Mouse (Mus musculus) ES-E14 (cell line): ENCODE data around the gene 4930402H24Rik. TPM values are rescaled to one million over a fixed set of nuclear protein-coding genes. Genes with fewer than 3 reads are reported as not detected.

Experiments used
- DNase-seq: peaks from one replicate; pipeline ENCODE4 v3.0.0-alpha.2; 2013; ENCODE audit warnings: low read depth, low spot score
- H3K27ac ChIP-seq: 2 replicates; pipeline ENCODE4 v1.5.1; 2012; ENCODE audit warnings: low read depth, mild to moderate bottlenecking, low read length, moderate library complexity, mixed read lengths; ENCODE audit not compliant: poor library complexity, insufficient read depth, severe bottlenecking
- H3K36me3 ChIP-seq: 2 replicates; pipeline ENCODE4 v1.6.1; 2012; ENCODE audit warnings: mild to moderate bottlenecking, low read length, moderate library complexity, mixed read lengths; ENCODE audit not compliant: control insufficient read depth, poor library complexity, insufficient read depth, severe bottlenecking
- H3K4me1 ChIP-seq, 2 experiments: fragments of 150-350 bp in 1 of 2; sonication (generic) in 1 of 2; 2 replicates each; pipeline ENCODE4 v1.6.1; 2012; ENCODE audit warnings: low read length in 2 of 2, mild to moderate bottlenecking in 1 of 2, mixed read lengths in 1 of 2; ENCODE audit not compliant: control insufficient read depth in 2 of 2, insufficient read depth in 2 of 2, poor library complexity in 1 of 2
- H3K4me3 ChIP-seq, 2 experiments: fragments of 150-350 bp in 1 of 2; sonication (generic) in 1 of 2; 2 replicates each; pipeline ENCODE4 v1.5.1; 2012; ENCODE audit warnings: low read length in 2 of 2, low read depth in 1 of 2, mild to moderate bottlenecking in 1 of 2, mixed read lengths in 1 of 2; ENCODE audit not compliant: insufficient read depth in 1 of 2, poor library complexity in 1 of 2, severe bottlenecking in 1 of 2
- H3K9ac ChIP-seq: 2 replicates; pipeline ENCODE4 v1.6.1; 2012; ENCODE audit warnings: low read depth, mild to moderate bottlenecking, low read length, mixed read lengths; ENCODE audit not compliant: poor library complexity, insufficient read depth, severe bottlenecking
- H3K9me3 ChIP-seq: fragments of 150-350 bp; sonication (generic); 2 replicates; pipeline ENCODE4 v1.6.1; 2012; ENCODE audit warnings: low read depth, mild to moderate bottlenecking, low read length; ENCODE audit not compliant: control insufficient read depth, insufficient read depth
- CHD2 ChIP-seq: IDR thresholded peaks from 2 replicates; pipeline ENCODE4 v1.6.1; 2014; ENCODE audit warnings: mild to moderate bottlenecking, low read depth, low read length, inconsistent platforms
- HCFC1 ChIP-seq: IDR thresholded peaks from 2 replicates; pipeline ENCODE4 v1.6.1; 2012; ENCODE audit warnings: low read length, inconsistent platforms, borderline replicate concordance; ENCODE audit not compliant: insufficient read depth
- MAFK ChIP-seq: IDR thresholded peaks from 2 replicates; pipeline ENCODE4 v1.6.1; 2014; ENCODE audit warnings: mild to moderate bottlenecking, low read depth, low read length, inconsistent platforms; ENCODE audit not compliant: insufficient read depth
- ZC3H11A ChIP-seq: IDR thresholded peaks from 2 replicates; pipeline ENCODE4 v1.6.1; 2012; ENCODE audit warnings: low read depth, mild to moderate bottlenecking, inconsistent platforms, low read length, borderline replicate concordance
- ZNF384 ChIP-seq: IDR thresholded peaks from 2 replicates; pipeline ENCODE4 v1.6.1; 2012; ENCODE audit warnings: low read depth, low read length, inconsistent platforms
- in situ Hi-C, 2 experiments: fragments of 600-800 bp; cut with MboI; formaldehyde crosslinking; loops; one replicate each; pipeline ENCODE4 v1.15.1; 2025; ENCODE audit warnings: low sequenced_read_pairs in 2 of 2, inconsistent platforms in 1 of 2; ENCODE audit not compliant: unreplicated experiment in 2 of 2
- total RNA-seq: library from RNA; depleted of rRNA; stranded (reverse); fragments of 300-350 nt; gene quantifications from 2 replicates; pipeline ENCODE4 v1.2.3, GENCODE M21; 2012

The 4930402H24Rik gene
- total RNA-seq, 1 experiment, result 11.9 TPM

- in situ Hi-C loops, result no loop called here
- Histone ChIP-seq H3K9me3 (no peaks in the 10 kb centered on the region), H3K4me1 (0 out of 4 replicates have a peak, but pooled peaks cover 0 to 5% of the 10 kb centered on the region in 2 experiments), H3K36me3 (no peaks in the 10 kb centered on the region), H3K4me3 (peak overlapping the region in 1 of 2 experiments; percentile 98; a peak in 1 of 4 replicates), H3K9ac (no peak overlapping the region), H3K27ac (no peak overlapping the region)
- DNase-seq, result peak; percentile 21
- TF ChIP-seq CHD2, result 0 out of 2 replicates have a peak, but pooled peaks have one; percentile 24
- TF ChIP-seq MAFK, result no peak
Measured at GRCm38 (mm10) chr2:130840846-130841245, 65.4 kb downstream of the 4930402H24Rik start.

- in situ Hi-C loops, result no loop called here
- DNase-seq, result peak; percentile 56
- no peaks in the 10 kb centered on the region for H3K9me3 ChIP-seq
- H3K27ac ChIP-seq, result no peak overlapping the region
- 0 out of 4 replicates have a peak, but pooled peaks cover 0 to 5% of the 10 kb centered on the region in 2 experiments for H3K4me1 ChIP-seq
- TF ChIP-seq ZNF384, result no peak
- no peak for TF ChIP-seq ZC3H11A
- TF ChIP-seq MAFK, result no peak
- TF ChIP-seq HCFC1, result no peak
- TF ChIP-seq CHD2, result no peak
- peak overlapping the region; percentile 81 for H3K9ac ChIP-seq
- peak overlapping the region; percentile 92 to 98 for H3K4me3 ChIP-seq
- H3K36me3 ChIP-seq, result no peaks in the 10 kb centered on the region
Measured at GRCm38 (mm10) chr2:130839874-130840661, 66.1 kb downstream of the 4930402H24Rik start.

GRCm38 (mm10) chr2:130839528-130839873, 66.7 kb downstream of the 4930402H24Rik start:
- no peak overlapping the region; the same call in 1 of the 2 replicates for H3K27ac ChIP-seq
- in situ Hi-C loops, result no loop called here
- TF ChIP-seq HCFC1 (peak; percentile 10; the same call in 1 of the 2 replicates), CHD2 (no peak)
- DNase-seq, result no peak
- no peaks in the 10 kb centered on the region for H3K36me3 ChIP-seq
- H3K4me1 ChIP-seq, result 0 out of 4 replicates have a peak, but pooled peaks cover 0 to 5% of the 10 kb centered on the region in 2 experiments
- peak overlapping the region; percentile 81 for H3K9ac ChIP-seq
- no peaks in the 10 kb centered on the region for H3K9me3 ChIP-seq
- peak overlapping the region; percentile 92 to 98 for H3K4me3 ChIP-seq

GRCm38 (mm10) chr2:130839084-130839483, 67.1 kb downstream of the 4930402H24Rik start:
- peak; percentile 35 for DNase-seq
- in situ Hi-C loops, result no loop called here
- peak overlapping the region; percentile 92 to 98 for H3K4me3 ChIP-seq
- no peaks in the 10 kb centered on the region for H3K36me3 ChIP-seq
- H3K9me3 ChIP-seq, result no peaks in the 10 kb centered on the region
- H3K9ac ChIP-seq, result peak overlapping the region; percentile 81
- TF ChIP-seq ZC3H11A, result no peak
- TF ChIP-seq HCFC1, result peak; percentile 29; the same call in 1 of the 2 replicates
- no peak overlapping the region for H3K27ac ChIP-seq
- H3K4me1 ChIP-seq, result 0 out of 4 replicates have a peak, but pooled peaks cover 0 to 5% of the 10 kb centered on the region in 2 experiments

- H3K4me3 ChIP-seq, result no peak overlapping the region
- H3K36me3 ChIP-seq, result no peaks in the 10 kb centered on the region
- H3K4me1 ChIP-seq, result 0 out of 4 replicates have a peak, but pooled peaks cover 0 to 5% of the 10 kb centered on the region in 2 experiments
- no peak overlapping the region for H3K27ac ChIP-seq
- H3K9ac ChIP-seq, result no peak overlapping the region
- H3K9me3 ChIP-seq, result no peaks in the 10 kb centered on the region
- in situ Hi-C loops, result no loop called here
- no peak for DNase-seq
- no peak for TF ChIP-seq HCFC1
- TF ChIP-seq ZNF384, result no peak
- TF ChIP-seq CHD2, result no peak
Measured at GRCm38 (mm10) chr2:130838131-130838530, 68.1 kb downstream of the 4930402H24Rik start.
